Mouse (Mus musculus): Measurements from ENCODE around the gene Clasp1. TPM values are rescaled to one million over a fixed set of nuclear protein-coding genes. Genes with fewer than 3 reads are reported as not detected.
"Not testable (repeated sequence)": the region's sequence is repeated elsewhere in the genome, so short reads cannot be mapped to it uniquely, and the experiment has no call there.

The Clasp1 gene
- polyA plus RNA-seq, 1 experiment: 25.6 TPM

DNA sequence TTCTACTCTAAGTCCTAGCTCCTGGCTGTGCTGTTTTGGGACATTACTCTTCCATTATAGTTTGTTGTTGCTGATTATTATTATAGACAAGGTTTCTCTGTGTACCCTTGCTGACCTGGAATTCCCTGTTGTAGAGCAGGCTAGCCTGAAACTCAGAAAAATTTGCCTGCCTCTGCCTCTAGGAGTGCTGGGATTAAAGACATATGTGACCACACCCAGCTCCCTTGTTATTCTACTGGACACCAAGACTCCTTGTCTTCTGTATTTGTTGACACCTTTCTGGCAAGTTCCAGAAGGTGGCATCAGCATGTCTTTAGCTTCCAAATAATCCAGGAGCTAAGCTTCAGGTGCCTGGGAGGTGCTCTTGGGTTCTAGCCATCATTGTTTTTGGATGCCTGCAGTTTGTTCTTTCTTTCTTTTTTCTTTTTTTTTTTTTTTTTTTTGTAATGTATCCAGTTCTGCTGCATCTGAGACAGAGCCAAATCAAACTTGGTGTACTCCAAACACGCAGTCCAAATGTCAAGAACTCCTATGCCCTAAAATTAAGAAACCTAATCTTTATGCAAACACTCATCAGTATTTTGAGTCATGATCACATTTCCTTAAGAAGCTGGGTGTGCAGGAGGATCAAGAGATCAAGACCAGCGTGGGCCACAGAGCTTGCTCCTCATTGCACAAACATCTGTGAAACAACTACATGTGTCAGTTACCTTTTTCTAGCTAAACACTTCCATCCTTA lies 208.8 kb downstream of the Clasp1 start:
- no peak overlapping the region for H3K4me3 ChIP-seq (replicated peaks; ENCODE audit: control insufficient read depth, low read depth, low read length)
- 86% methylated on average over 2 of the region's 2 CpGs for WGBS
- H3K4me1 ChIP-seq (ENCODE audit: control insufficient read depth, insufficient read depth, low read length): no peaks in the 10 kb centered on the region
- no peak for TF ChIP-seq POLR2A (IDR thresholded peaks at IDR 0.05; ENCODE audit: borderline replicate concordance, control insufficient read depth, low read depth, low read length)
- no peak for TF ChIP-seq CTCF (IDR thresholded peaks at IDR 0.05; ENCODE audit: control insufficient read depth, insufficient read depth, low read length)
- H3K27ac ChIP-seq (ENCODE audit: control insufficient read depth, insufficient read depth, low read depth, low read length, poor library complexity): no peak overlapping the region

GRCm38 (mm10) chr1:118598339-118598738 lies 209.5 kb downstream of the Clasp1 start:
- Histone ChIP-seq H3K4me1 (ENCODE audit: control insufficient read depth, insufficient read depth, low read length) (no peaks in the 10 kb centered on the region), H3K4me3 (replicated peaks; ENCODE audit: control insufficient read depth, low read depth, low read length) (no peak overlapping the region), H3K27ac (ENCODE audit: control insufficient read depth, insufficient read depth, low read depth, low read length, poor library complexity) (no peak overlapping the region)
- TF ChIP-seq POLR2A (IDR thresholded peaks at IDR 0.05; ENCODE audit: borderline replicate concordance, control insufficient read depth, low read depth, low read length): no peak
- TF ChIP-seq CTCF (IDR thresholded peaks at IDR 0.05; ENCODE audit: control insufficient read depth, insufficient read depth, low read length): no peak
- 75% methylated on average over 3 of the region's 3 CpGs for WGBS

DNA sequence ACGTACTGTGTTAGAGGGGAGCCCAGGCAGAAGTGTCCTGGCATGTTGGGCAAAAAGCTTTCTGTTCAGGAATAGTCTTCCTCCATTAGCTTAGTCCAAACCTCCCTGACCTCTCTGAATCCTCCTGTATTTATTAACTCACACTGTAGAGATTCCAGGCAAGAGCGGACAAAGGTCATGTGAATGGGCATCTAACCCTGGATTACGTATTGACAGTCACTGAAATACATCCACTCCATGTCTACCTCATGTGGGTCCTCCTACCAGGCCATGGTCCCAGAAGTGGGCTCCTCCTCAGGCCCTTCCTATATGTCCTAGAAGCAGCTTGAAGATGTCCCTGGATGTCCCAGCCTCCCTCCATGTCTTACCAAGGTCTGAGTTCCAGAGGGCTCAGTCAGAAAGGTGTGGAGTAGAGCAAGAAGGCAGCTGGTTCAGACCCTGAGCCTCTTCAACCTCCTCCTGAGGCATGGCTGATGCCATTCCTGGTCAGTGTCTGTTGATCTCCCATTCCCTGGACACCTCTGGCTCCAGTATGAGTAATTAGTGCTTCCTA lies 224.8 kb downstream of the Clasp1 start:
- no peaks in the 10 kb centered on the region for H3K4me1 ChIP-seq (ENCODE audit: control insufficient read depth, insufficient read depth, low read length)
- WGBS: 83% methylated on average over 3 of the region's 3 CpGs
- no peak overlapping the region for H3K4me3 ChIP-seq (replicated peaks; ENCODE audit: control insufficient read depth, low read depth, low read length)
- TF ChIP-seq POLR2A (IDR thresholded peaks at IDR 0.05; ENCODE audit: borderline replicate concordance, control insufficient read depth, low read depth, low read length) (no peak), CTCF (IDR thresholded peaks at IDR 0.05; ENCODE audit: control insufficient read depth, insufficient read depth, low read length) (no peak)
- no peak overlapping the region for H3K27ac ChIP-seq (ENCODE audit: control insufficient read depth, insufficient read depth, low read depth, low read length, poor library complexity)

- not testable (repeated sequence) for H3K27ac ChIP-seq (ENCODE audit: control insufficient read depth, insufficient read depth, low read depth, low read length, poor library complexity); H3K4me1 ChIP-seq (ENCODE audit: control insufficient read depth, insufficient read depth, low read length); H3K4me3 ChIP-seq (replicated peaks; ENCODE audit: control insufficient read depth, low read depth, low read length)
- WGBS: 72% methylated on average over 5 of the region's 5 CpGs
Measured at GRCm38 (mm10) chr1:118621055-118621454, 232.2 kb downstream of the Clasp1 start.

GRCm38 (mm10) chr1:118622857-118623256 lies 234.0 kb downstream of the Clasp1 start:
- Histone ChIP-seq H3K4me3 (replicated peaks; ENCODE audit: control insufficient read depth, low read depth, low read length) (no peak overlapping the region), H3K4me1 (ENCODE audit: control insufficient read depth, insufficient read depth, low read length) (no peaks in the 10 kb centered on the region; the same call in none of the 2 replicates), H3K27ac (ENCODE audit: control insufficient read depth, insufficient read depth, low read depth, low read length, poor library complexity) (no peak overlapping the region)
- 71% methylated on average over 3 of the region's 3 CpGs for WGBS
- TF ChIP-seq POLR2A (IDR thresholded peaks at IDR 0.05; ENCODE audit: borderline replicate concordance, control insufficient read depth, low read depth, low read length) (no peak), CTCF (IDR thresholded peaks at IDR 0.05; ENCODE audit: control insufficient read depth, insufficient read depth, low read length) (no peak)

DNA sequence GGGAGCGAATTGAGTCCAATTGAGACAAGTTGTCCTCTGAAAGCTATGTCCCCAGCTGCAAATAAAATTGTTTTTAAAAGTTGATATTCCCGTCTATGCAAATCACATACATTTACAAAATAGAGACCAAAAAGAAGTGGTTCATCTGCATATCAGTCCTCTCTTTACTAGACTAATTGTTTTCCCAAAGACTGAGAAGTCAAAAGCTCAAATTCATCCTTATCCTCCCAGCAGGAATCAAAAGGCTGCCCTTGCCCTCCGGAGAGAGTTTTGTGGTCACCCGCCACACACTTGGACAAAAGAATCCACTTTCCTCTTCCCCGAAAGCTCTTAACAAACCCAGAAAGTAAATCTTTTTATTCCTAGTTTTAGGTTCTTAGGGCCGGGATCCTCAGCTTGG lies 236.6 kb downstream of the Clasp1 start:
- 79% methylated on average over 6 of the region's 6 CpGs for WGBS
- no peak overlapping the region for H3K4me3 ChIP-seq (replicated peaks; ENCODE audit: control insufficient read depth, low read depth, low read length)
- no peak overlapping the region for H3K27ac ChIP-seq (ENCODE audit: control insufficient read depth, insufficient read depth, low read depth, low read length, poor library complexity)
- TF ChIP-seq POLR2A (IDR thresholded peaks at IDR 0.05; ENCODE audit: borderline replicate concordance, control insufficient read depth, low read depth, low read length) (no peak), CTCF (IDR thresholded peaks at IDR 0.05; ENCODE audit: control insufficient read depth, insufficient read depth, low read length) (no peak)
- H3K4me1 ChIP-seq (ENCODE audit: control insufficient read depth, insufficient read depth, low read length): no peaks in the 10 kb centered on the region; the same call in none of the 2 replicates

DNA sequence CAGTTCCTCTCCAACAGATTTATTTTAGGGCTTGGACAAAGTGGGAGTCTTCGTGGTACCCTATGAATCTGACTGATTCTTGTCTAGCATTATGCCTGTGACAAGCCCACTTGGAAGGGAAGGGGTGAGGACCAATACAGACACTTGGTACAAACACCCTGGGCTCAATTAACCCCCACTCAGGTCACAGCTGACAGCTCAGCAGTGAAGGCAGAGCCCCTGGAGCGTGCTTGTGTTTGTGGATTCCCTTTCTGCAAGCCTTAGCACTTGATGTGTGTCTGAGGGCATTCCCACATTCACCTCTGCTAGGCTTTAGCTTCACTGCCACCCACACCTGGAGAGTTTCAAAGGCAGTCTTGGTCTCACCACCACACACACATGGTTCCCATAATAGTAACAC lies 237.1 kb downstream of the Clasp1 start:
- Histone ChIP-seq H3K4me3 (replicated peaks; ENCODE audit: control insufficient read depth, low read depth, low read length) (no peak overlapping the region), H3K27ac (ENCODE audit: control insufficient read depth, insufficient read depth, low read depth, low read length, poor library complexity) (no peak overlapping the region), H3K4me1 (ENCODE audit: control insufficient read depth, insufficient read depth, low read length) (no peaks in the 10 kb centered on the region; the same call in none of the 2 replicates)
- 72% methylated on average over 2 of the region's 2 CpGs for WGBS
- TF ChIP-seq CTCF (IDR thresholded peaks at IDR 0.05; ENCODE audit: control insufficient read depth, insufficient read depth, low read length): no peak
- TF ChIP-seq POLR2A (IDR thresholded peaks at IDR 0.05; ENCODE audit: borderline replicate concordance, control insufficient read depth, low read depth, low read length): no peak

GRCm38 (mm10) chr1:118626452-118626851 lies 237.6 kb downstream of the Clasp1 start:
- no peak for TF ChIP-seq CTCF (IDR thresholded peaks at IDR 0.05; ENCODE audit: control insufficient read depth, insufficient read depth, low read length)
- TF ChIP-seq POLR2A (IDR thresholded peaks at IDR 0.05; ENCODE audit: borderline replicate concordance, control insufficient read depth, low read depth, low read length): no peak
- H3K4me3 ChIP-seq (replicated peaks; ENCODE audit: control insufficient read depth, low read depth, low read length): no peak overlapping the region
- WGBS: 81% methylated on average over 2 of the region's 2 CpGs
- no peak overlapping the region for H3K27ac ChIP-seq (ENCODE audit: control insufficient read depth, insufficient read depth, low read depth, low read length, poor library complexity)
- H3K4me1 ChIP-seq (ENCODE audit: control insufficient read depth, insufficient read depth, low read length): no peaks in the 10 kb centered on the region; the same call in none of the 2 replicates
